Mouse (Mus musculus): ENCODE measurements around the gene Tfap4. TPM values are rescaled to one million over a fixed set of nuclear protein-coding genes. Genes with fewer than 3 reads are reported as not detected.

Gene Tfap4
- polyA plus RNA-seq, 1 experiment: 8.3 TPM

GRCm38 (mm10) chr16:4597296-4597695 lies 37.6 kb upstream of the Tfap4 start:
- no peak overlapping the region for H3K27ac ChIP-seq (ENCODE audit: insufficient read depth, low read depth, low read length)
- WGBS: 69% methylated on average over 7 of the region's 7 CpGs
- H3K4me3 ChIP-seq (ENCODE audit: low read depth, low read length): no peak overlapping the region
- H3K4me1 ChIP-seq (ENCODE audit: control insufficient read depth, insufficient read depth, insufficient read length, low read length): peaks cover 11% of the 10 kb centered on the region
- TF ChIP-seq POLR2A (IDR thresholded peaks at IDR 0.05; ENCODE audit: low read depth, low read length) (no peak), CTCF (IDR thresholded peaks at IDR 0.05; ENCODE audit: extremely low read depth, insufficient read length, insufficient replicate concordance, low read depth, low read length) (no peak)
- peaks cover 14% of the 10 kb centered on the region for H3K27me3 ChIP-seq (ENCODE audit: control insufficient read depth, insufficient read depth, low read length)
- H3K36me3 ChIP-seq (ENCODE audit: control insufficient read depth, insufficient read depth, low read length): no peaks in the 10 kb centered on the region

GRCm38 (mm10) chr16:4596836-4597235 lies 37.2 kb upstream of the Tfap4 start:
- TF ChIP-seq CTCF (IDR thresholded peaks at IDR 0.05; ENCODE audit: extremely low read depth, insufficient read length, insufficient replicate concordance, low read depth, low read length) (no peak), POLR2A (IDR thresholded peaks at IDR 0.05; ENCODE audit: low read depth, low read length) (no peak)
- Histone ChIP-seq H3K27ac (ENCODE audit: insufficient read depth, low read depth, low read length) (no peak overlapping the region), H3K4me1 (ENCODE audit: control insufficient read depth, insufficient read depth, insufficient read length, low read length) (peaks cover 6% of the 10 kb centered on the region; the same call in 1 of the 2 replicates), H3K4me3 (ENCODE audit: low read depth, low read length) (no peak overlapping the region), H3K27me3 (ENCODE audit: control insufficient read depth, insufficient read depth, low read length) (peaks cover 14% of the 10 kb centered on the region), H3K36me3 (ENCODE audit: control insufficient read depth, insufficient read depth, low read length) (no peaks in the 10 kb centered on the region)
- WGBS: 61% methylated on average over 2 of the region's 2 CpGs

- Histone ChIP-seq H3K27me3 (ENCODE audit: control insufficient read depth, insufficient read depth, low read length) (peaks cover 14% of the 10 kb centered on the region), H3K27ac (ENCODE audit: insufficient read depth, low read depth, low read length) (0 out of 2 replicates have a peak overlapping the region, but pooled peaks have one; percentile 4), H3K36me3 (ENCODE audit: control insufficient read depth, insufficient read depth, low read length) (no peaks in the 10 kb centered on the region), H3K4me3 (ENCODE audit: low read depth, low read length) (peak overlapping the region; percentile 80), H3K4me1 (ENCODE audit: control insufficient read depth, insufficient read depth, insufficient read length, low read length) (peaks cover 6% of the 10 kb centered on the region; the same call in 1 of the 2 replicates)
- TF ChIP-seq POLR2A (IDR thresholded peaks at IDR 0.05; ENCODE audit: low read depth, low read length) (no peak), CTCF (IDR thresholded peaks at IDR 0.05; ENCODE audit: extremely low read depth, insufficient read length, insufficient replicate concordance, low read depth, low read length) (no peak)
- WGBS: 79% methylated on average over 3 of the region's 3 CpGs
Observed at GRCm38 (mm10) chr16:4596141-4596728, 36.6 kb upstream of the Tfap4 start.

GRCm38 (mm10) chr16:4595527-4595963 lies 35.9 kb upstream of the Tfap4 start:
- Histone ChIP-seq H3K27me3 (ENCODE audit: control insufficient read depth, insufficient read depth, low read length) (peaks cover 14% of the 10 kb centered on the region), H3K4me1 (ENCODE audit: control insufficient read depth, insufficient read depth, insufficient read length, low read length) (peaks cover 6% of the 10 kb centered on the region; the same call in 1 of the 2 replicates), H3K36me3 (ENCODE audit: control insufficient read depth, insufficient read depth, low read length) (no peaks in the 10 kb centered on the region), H3K4me3 (ENCODE audit: low read depth, low read length) (peak overlapping the region; percentile 80), H3K27ac (ENCODE audit: insufficient read depth, low read depth, low read length) (0 out of 2 replicates have a peak overlapping the region, but pooled peaks have one; percentile 4)
- WGBS: 18% methylated on average over 5 of the region's 5 CpGs
- TF ChIP-seq POLR2A (IDR thresholded peaks at IDR 0.05; ENCODE audit: low read depth, low read length) (no peak), CTCF (IDR thresholded peaks at IDR 0.05; ENCODE audit: extremely low read depth, insufficient read length, insufficient replicate concordance, low read depth, low read length) (no peak)

GRCm38 (mm10) chr16:4594814-4595526 lies 35.3 kb upstream of the Tfap4 start:
- TF ChIP-seq CTCF (IDR thresholded peaks at IDR 0.05; ENCODE audit: extremely low read depth, insufficient read length, insufficient replicate concordance, low read depth, low read length) (no peak), POLR2A (IDR thresholded peaks at IDR 0.05; ENCODE audit: low read depth, low read length) (no peak)
- H3K4me1 ChIP-seq (ENCODE audit: control insufficient read depth, insufficient read depth, insufficient read length, low read length): peaks cover 6% of the 10 kb centered on the region; the same call in 1 of the 2 replicates

GRCm38 (mm10) chr16:4593971-4594813 lies 34.5 kb upstream of the Tfap4 start, which contains the start of gene Glis2:
Glis2 (plus strand) TSS chr16:4594713.
- 4% methylated on average over 68 of the region's 74 CpGs for WGBS
- TF ChIP-seq CTCF (IDR thresholded peaks at IDR 0.05; ENCODE audit: extremely low read depth, insufficient read length, insufficient replicate concordance, low read depth, low read length) (no peak), POLR2A (IDR thresholded peaks at IDR 0.05; ENCODE audit: low read depth, low read length) (no peak; the same call in 1 of the 2 replicates)
- Histone ChIP-seq H3K4me3 (ENCODE audit: low read depth, low read length) (peak within 1 kb of the TSS; percentile 80), H3K4me1 (ENCODE audit: control insufficient read depth, insufficient read depth, insufficient read length, low read length) (peaks cover 6% of the 10 kb centered on the region; the same call in 1 of the 2 replicates), H3K27ac (ENCODE audit: insufficient read depth, low read depth, low read length) (peak within 1 kb of the TSS; percentile 5; the same call in 1 of the 2 replicates), H3K36me3 (ENCODE audit: control insufficient read depth, insufficient read depth, low read length) (no peaks in the 10 kb centered on the region), H3K27me3 (ENCODE audit: control insufficient read depth, insufficient read depth, low read length) (peaks cover 14% of the 10 kb centered on the region)

More at GRCm38 (mm10) chr16:4594814-4595526, 35.3 kb upstream of the Tfap4 start:
- 0 out of 2 replicates have a peak overlapping the region, but pooled peaks have one; percentile 5 for H3K27ac ChIP-seq (ENCODE audit: insufficient read depth, low read depth, low read length)
- WGBS: 2% methylated on average over 45 of the region's 52 CpGs
- H3K27me3 ChIP-seq (ENCODE audit: control insufficient read depth, insufficient read depth, low read length): peaks cover 14% of the 10 kb centered on the region
- H3K4me3 ChIP-seq (ENCODE audit: low read depth, low read length): peak overlapping the region; percentile 80
- no peaks in the 10 kb centered on the region for H3K36me3 ChIP-seq (ENCODE audit: control insufficient read depth, insufficient read depth, low read length)
